Mouse (Mus musculus): Measurements from ENCODE around the gene Tanc2. TPM values are rescaled to one million over a fixed set of nuclear protein-coding genes. Genes with fewer than 3 reads are reported as not detected.

Gene Tanc2
- total RNA-seq, 2 experiments from 2014 or later: 0.22 to 0.54 TPM

DNA sequence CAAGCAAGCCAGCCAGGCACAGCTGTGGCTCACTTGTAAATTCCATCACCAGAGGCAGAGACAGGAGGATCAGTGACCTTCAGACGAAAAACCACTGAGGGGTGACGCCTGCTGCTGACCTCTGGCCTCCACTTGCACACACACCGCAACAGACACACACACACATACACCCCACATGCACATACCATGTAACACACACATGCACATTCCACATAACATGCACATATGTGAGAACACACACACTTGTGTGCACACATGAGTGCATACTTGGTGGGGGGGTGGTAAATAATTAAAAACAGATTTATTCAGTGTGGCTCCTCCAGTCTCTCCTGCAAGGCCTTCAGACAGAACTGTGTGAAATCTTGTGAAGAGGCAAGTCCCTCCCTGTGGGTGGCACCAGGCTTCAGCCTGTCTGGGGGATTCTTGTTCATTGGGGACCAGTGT lies 361.8 kb downstream of the Tanc2 start:
- no peak for ATAC-seq (ENCODE audit: poor library complexity, severe bottlenecking)

DNA sequence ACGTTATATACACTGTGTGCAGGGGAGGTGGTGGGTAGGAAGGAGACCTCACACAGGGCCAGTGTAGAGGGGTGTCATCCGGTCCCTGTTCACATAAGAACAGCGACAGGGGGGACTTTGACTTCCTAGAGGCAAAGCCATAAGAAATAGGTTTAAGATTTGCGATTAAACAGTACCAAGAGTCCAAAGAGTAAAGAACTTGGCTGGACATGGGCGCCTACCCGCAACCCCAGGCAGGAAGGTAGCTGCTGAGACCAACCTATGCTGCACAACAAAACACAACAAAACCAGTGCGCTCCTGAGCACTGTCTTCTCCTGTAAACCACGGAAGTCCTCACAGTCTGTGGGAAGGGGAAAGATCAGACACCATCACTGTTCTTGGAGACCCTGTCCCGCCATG lies 362.3 kb downstream of the Tanc2 start:
- no peak for ATAC-seq (ENCODE audit: poor library complexity, severe bottlenecking)

DNA sequence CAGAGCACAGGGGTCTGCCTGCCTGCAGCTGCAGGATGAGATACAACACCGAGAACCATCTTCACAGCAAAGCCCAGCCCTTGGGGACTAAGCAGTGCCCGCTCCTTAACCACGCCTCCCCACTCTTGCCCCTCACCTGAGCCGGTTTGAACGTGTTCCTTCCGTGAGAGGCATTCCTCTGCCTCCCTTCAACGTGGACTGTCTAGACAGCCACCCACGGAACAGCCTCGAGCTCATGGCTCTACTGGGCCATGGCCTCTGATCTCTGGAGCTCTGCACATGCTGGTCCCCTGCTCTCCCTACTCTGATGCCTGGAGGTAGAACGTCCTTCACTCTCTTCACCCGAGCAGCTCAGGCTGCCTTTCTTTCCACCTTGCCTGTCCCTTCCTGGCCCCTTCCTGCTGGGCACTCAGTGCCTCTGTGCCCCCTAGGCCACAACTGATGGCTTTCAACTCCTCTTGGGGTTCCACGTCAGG lies 363.2 kb downstream of the Tanc2 start, which contains the start of gene Cyb561:
TSS of gene Cyb561 (minus strand) at position 426 of the 476 bp plus-strand sequence.
- no peak for ATAC-seq (ENCODE audit: poor library complexity, severe bottlenecking)

DNA sequence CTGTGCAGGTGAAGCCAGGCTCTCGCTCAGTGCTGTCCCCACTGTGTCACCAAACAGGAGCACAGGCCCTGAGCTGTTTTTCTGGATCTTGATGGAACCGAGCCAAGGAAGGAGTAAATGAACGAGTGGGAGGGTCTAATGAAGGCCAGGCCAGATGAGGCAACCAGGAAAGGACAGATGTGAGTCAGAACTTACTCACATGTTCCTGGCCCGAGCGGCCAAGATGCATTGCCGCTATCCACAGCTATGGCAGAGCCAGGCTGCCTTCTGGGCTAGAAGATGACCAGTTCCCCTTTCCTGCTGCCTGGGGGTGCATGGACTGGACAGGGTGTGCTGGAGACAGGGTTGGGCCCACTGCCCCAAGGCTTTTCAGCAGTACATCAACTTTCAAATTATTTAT lies 363.6 kb downstream of the Tanc2 start:
- ATAC-seq (ENCODE audit: poor library complexity, severe bottlenecking): peak; percentile 40

DNA sequence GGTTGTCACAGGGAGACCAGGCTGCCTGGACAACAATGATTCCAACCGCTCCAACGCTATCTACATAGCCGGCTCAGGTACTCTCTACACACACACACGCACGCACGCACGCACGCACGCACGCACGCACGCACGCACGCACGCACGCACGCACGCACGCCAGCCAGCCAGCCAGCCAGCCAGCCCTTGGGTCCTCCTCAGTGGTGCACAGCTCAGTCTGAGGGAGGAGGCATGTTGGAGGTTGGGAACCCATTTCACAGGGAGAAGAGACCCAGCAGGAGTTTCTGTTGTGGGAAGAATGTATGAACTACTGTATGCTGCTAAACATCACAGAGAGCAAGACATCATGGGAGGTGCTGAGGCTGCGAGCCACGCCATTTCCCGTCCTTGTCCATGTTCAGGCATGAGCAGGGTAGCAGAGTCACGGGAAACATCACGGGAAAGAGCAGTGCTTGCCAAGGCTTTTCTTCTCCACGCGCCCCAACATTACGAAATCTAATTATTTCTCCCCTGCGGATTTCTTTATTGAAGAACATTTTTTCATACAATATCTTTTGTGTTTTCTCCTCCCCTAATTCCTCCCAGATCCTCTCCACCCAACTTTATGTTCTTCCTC lies 366.1 kb downstream of the Tanc2 start:
- no peak for ATAC-seq (ENCODE audit: poor library complexity, severe bottlenecking)

DNA sequence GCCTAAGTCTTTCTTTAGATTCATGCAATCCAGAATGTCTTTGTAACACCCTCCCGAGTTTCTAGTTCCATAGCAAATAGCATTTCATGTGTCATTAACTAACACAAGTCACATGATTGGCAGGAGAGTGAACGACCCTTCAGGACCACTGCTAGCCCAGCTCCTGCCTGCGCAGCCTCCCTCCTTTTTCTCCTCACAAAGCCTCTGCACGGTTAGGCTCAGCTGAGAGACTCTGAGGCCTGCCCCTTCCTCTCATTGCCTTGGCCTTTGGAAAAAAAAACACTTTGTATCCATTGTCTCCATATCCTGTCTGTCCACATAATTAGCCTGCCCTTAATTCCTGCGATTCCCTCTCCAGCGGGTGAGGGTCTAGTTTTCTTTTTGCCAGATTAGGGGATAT lies 367.7 kb downstream of the Tanc2 start:
- no peak for ATAC-seq (ENCODE audit: poor library complexity, severe bottlenecking)

DNA sequence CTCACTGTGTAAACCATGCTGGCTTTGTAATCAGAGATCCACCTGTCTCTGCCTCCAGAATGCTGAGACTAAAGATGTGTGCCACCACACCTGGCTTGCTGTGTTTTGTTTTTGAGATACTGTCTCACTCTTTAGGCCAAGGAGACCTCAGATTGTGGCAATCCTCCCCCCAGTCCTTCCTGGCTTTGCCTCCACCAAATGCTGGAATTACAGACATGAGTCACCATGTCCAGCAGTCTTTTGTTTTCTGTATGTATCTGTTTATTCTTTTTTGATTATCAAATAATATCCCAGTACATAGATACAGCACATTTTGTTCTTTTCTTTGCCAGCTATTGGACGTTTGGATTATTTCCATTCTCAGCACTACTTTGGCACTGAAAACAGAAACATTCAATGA lies 368.8 kb downstream of the Tanc2 start:
- no peak for ATAC-seq (ENCODE audit: poor library complexity, severe bottlenecking)

DNA sequence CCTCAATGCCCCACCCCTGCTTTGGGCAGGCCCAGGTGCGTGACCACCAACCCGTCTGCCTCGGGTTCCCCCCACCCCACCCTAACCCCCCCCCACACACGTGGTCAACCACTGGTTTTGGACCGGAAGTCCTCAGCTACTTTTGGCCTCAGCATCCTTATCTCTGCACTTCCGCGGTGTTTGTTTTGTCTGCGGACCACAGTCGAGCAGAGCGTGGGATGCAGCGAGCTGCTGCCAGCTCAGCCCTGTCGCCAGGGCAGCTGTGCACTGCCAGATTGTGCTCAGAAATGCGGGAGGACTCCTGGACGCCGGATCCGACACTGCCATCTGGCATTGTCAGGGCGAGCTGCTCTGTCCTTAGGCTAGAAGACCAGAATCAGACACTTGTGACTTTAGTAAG lies 369.6 kb downstream of the Tanc2 start:
- ATAC-seq (ENCODE audit: poor library complexity, severe bottlenecking): peak; percentile 30; the same call in 1 of the 2 replicates

DNA sequence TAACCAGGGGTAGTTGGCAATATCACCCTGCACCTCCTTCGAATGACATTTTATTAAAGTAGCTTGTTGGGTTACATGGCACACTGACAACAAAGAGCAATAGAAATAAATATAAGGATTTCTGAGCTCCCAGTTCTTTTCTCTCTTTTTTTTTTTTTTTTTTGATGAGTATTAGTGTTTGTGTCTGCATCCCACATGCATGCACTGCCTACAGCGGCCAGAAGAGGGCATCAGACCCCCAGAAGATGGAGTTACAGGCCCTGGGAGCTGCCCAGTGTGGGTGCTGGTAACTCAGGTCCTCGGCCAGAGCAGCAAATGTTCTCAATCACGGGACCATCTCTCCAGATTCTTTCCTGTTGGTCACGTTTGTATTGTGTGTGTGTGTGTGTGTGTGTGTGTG lies 374.9 kb downstream of the Tanc2 start:
- ATAC-seq (ENCODE audit: poor library complexity, severe bottlenecking): no peak

DNA sequence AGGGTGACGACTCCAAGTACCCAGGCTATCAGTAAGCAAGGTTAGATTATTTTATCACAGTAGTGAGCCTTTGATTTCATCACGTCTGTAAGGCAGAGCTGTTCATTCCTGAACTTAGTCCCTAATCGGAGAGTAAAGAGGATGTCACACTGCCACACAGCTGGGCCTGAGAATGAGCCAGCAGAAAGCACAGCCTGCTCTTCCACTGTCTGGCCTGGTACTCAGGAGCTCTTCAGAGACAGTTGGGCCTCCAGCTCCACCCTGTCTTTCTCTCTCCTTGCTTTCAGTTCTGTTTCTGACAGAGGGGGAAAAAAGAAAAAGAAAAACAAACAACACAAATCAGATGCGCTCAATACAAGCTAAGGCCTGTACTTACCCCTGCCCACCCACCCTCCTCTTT lies 376.5 kb downstream of the Tanc2 start:
- ATAC-seq (ENCODE audit: poor library complexity, severe bottlenecking): peak; percentile 55; the same call in 1 of the 2 replicates

DNA sequence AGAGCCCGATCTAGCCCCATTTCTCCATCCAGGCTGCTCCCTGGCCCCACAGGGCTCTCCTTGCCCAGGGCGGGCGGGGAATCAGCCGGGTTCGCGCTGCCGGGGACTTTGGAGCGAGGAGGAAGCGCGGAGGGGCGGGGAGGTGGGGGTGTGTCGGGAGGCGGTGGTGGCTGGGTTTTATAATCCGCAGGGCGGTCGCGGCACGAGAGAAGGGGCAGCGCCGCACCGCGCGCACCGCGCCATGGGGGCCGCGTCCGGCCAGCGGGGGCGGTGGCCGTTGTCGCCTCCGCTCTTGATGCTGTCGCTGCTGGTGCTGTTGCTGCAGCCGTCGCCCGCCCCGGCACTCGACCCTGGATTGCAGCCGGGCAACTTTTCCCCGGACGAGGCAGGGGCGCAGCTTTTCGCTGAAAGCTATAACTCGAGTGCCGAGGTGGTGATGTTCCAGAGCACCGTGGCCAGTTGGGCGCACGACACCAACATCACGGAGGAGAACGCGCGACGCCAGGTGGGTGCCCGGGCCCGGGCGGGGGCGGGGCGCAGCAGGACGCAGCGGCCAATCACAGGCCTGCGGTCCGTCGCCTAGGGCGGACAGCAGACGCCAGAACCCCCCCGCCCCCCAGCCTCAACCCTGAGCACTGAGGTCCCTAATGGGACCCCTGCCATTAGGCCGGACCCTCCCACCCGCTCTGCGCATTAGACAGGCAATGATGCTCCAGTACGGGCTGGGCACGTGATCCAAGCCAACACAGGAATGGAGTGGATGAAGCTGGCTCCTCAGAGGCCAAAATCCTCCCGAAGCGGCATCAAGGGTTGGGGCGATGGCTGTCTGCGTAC lies 378.2 kb downstream of the Tanc2 start, which contains the start of gene Ace:
TSS of gene Ace (plus strand) at position 205 of the 834 bp plus-strand sequence.
- peak; percentile 52; the same call in 1 of the 2 replicates for ATAC-seq (ENCODE audit: poor library complexity, severe bottlenecking)

DNA sequence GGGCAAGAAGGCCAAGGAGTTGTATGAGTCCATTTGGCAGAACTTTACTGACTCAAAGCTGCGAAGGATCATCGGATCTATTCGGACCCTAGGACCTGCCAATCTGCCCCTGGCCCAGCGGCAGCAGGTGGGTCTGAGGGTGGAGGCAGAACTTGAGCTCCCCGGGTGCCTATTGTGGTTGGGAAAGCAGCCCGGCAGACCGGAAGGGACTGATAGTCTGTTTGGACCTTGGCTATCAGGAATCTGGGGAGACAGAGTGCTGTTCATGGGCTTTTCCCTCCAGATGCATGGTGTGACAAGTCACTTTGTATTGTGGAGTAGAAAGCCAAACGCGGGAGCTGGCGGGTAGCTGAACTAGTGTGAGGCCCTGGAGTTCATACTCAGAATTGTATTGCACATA lies 379.2 kb downstream of the Tanc2 start:
- ATAC-seq (ENCODE audit: poor library complexity, severe bottlenecking): no peak

DNA sequence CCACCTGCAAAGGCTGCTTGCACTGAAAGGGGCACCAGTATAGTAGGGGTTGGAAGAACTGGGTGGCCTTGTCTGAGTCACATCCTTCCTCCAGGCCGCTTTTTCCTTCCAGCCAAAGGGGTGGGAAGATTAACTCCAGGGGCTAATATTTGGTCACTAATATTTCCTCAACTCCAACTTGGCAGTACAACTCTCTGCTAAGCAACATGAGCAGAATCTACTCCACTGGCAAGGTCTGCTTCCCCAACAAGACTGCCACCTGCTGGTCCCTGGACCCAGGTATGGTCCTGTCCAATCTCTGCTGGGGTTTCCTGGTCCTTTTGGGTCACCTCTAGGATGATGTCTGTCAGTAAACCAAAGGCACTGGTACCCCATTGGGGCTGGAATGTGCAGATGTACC lies 379.7 kb downstream of the Tanc2 start:
- ATAC-seq (ENCODE audit: poor library complexity, severe bottlenecking): no peak

DNA sequence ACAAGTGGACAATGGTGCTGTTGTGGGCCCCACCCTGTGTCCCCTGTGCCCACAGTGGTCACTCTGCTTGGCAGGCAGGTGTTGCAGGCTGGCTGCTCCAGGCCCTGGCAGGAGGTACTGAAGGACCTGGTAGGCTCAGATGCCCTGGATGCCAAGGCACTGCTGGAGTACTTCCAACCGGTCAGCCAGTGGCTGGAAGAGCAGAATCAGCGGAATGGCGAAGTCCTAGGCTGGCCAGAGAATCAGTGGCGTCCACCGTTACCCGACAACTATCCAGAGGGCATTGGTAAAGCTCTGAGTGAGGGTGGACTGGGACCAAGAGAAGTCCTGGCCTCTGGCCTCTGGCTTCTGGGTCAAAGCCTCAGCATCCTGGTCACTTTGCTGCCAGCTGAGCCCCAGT lies 384.8 kb downstream of the Tanc2 start:
- ATAC-seq (ENCODE audit: poor library complexity, severe bottlenecking): no peak

DNA sequence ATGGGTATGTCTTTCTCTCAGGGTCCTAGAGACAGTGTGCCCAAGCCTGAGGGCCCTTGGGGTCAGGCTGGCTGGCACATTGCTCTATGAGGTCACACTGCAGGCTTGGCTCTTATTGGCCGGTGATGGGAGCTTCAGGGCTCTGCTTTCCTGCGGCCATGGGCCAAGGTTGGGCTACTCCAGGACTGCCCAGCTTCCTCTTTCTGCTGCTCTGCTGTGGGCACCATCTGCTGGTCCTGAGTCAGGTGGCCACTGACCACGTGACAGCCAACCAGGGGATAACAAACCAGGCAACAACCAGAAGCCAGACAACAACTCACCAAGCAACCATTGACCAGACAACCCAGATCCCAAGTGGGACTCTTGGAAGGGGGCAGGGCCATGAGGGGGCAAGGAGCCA lies 385.3 kb downstream of the Tanc2 start:
- peak; percentile 58 for ATAC-seq (ENCODE audit: poor library complexity, severe bottlenecking)

DNA sequence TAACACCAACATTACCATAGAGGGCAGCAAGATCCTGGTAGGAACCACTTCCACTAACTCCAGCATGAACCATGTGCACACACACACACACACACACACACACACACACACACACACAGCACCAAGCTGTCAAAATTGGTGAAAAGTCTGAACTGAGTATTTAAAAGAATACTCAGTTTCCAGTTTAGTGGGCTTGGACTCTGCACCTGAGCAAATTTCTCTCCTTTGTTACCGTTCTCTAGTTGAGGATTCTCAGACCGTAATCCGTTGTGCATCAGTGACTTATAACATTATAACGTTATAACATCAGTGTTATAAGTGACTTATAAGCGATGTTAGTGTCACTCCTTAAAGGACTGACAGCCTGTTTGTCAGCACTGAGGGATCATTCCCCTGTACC lies 385.9 kb downstream of the Tanc2 start:
- ATAC-seq (ENCODE audit: poor library complexity, severe bottlenecking): no peak

DNA sequence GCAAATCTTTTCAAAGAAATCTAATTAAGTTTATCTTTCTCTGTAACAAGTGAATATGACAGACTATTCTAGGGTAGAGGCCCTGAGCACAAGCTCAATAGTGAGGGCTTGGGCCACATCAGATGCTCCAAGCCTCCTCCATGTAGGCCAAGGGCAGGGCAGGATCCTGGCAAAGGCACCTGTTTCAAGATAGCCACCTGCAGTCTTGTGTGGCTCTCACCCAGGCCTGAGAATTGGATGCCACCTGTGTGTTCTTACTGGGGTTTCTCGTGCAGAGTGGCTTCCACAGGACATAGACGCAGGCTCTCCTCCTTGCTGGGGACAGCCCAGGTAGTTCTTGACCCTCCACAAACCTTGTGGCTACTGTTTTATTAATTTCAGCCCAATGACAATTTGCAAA lies 388.4 kb downstream of the Tanc2 start:
- ATAC-seq (ENCODE audit: poor library complexity, severe bottlenecking): no peak

DNA sequence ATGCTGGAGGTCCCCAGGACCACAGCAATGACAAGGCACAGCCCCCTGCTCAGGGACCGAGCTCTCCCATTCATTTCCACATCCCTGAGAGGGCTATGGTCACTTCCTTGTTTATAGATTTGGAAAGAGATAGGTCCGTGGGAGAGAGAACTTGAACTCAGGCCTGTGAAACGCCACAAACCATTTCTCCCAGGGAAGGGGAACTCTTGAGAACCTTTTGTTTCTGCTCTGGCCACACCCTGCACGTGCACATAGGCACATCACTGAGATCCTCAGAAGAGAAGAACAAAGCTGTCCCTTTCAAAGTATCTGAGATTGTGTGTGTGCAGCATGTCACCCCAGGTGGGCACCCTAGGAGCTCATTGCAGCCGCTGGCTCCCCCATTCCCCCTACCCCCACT lies 388.8 kb downstream of the Tanc2 start:
- peak; percentile 53; the same call in 1 of the 2 replicates for ATAC-seq (ENCODE audit: poor library complexity, severe bottlenecking)

Measured in megakaryocyte, adult 5-6 weeks (primary cell).